Mouse (Mus musculus): ENCODE measurements around the gene Nlrp3. TPM values are rescaled to one million over a fixed set of nuclear protein-coding genes. Genes with fewer than 3 reads are reported as not detected.
A peak's percentile ranks its signal among the peaks of the same experiment; 100 is the strongest.

The Nlrp3 gene
- polyA plus RNA-seq (2015; fragmentation: Nextera tagmentation; extraction: Ambion mirVana), result 0.18 and 0.21 TPM in 2 replicates

DNA sequence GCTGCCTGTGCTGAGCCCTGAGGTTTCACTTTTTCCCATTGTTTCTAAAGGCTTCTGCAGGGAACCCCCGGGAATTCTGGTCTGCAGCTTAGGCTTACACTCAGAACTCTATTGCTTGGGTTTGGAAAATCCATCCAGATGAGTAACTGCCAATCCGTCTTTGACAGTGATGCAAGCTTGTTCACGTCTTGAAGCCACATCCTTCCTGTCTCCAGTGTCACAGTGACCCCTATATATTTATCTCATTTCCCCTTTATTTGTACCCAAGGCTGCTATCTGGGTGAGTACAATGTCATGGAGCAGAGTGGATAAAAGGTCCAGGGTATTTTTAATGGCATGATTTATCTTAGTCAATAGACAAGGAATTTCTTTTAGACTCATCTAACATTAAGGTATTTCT lies at the start of gene Nlrp3:
Nlrp3 (plus strand) TSS at position 245 of the 400 bp plus-strand sequence.
- Histone ChIP-seq H3K9me3 (no peaks in the 10 kb centered on the region), H3K4me2 (no peak within 1 kb of the TSS), H3K9ac (no peak within 1 kb of the TSS), H3K27me3 (no peaks in the 10 kb centered on the region), H3K27ac (no peak within 1 kb of the TSS), H3K4me3 (no peak within 1 kb of the TSS), H3K36me3 (no peaks in the 10 kb centered on the region), H3K4me1 (replicated peaks) (0 out of 2 replicates have a peak, but pooled peaks cover 4% of the 10 kb centered on the region)
- 58% methylated on average over 3 of the region's 3 CpGs for WGBS
- no peak for ATAC-seq (ENCODE audit: low FRiP score)

GRCm38 (mm10) chr11:59496672-59497310 lies 44.6 kb upstream of the Nlrp3 start:
- no peaks in the 10 kb centered on the region for H3K4me1 ChIP-seq (replicated peaks)
- no peak overlapping the region for H3K4me2 ChIP-seq
- H3K36me3 ChIP-seq, result peaks cover 98% of the 10 kb centered on the region
- H3K9ac ChIP-seq, result no peak overlapping the region
- WGBS, result 84% methylated on average over 6 of the region's 6 CpGs
- H3K27ac ChIP-seq, result no peak overlapping the region
- no peaks in the 10 kb centered on the region for H3K27me3 ChIP-seq
- H3K9me3 ChIP-seq, result no peaks in the 10 kb centered on the region
- no peak overlapping the region for H3K4me3 ChIP-seq
- no peak for ATAC-seq (ENCODE audit: low FRiP score)

GRCm38 (mm10) chr11:59497747-59498146 lies 43.6 kb upstream of the Nlrp3 start:
- H3K9ac ChIP-seq, result no peak overlapping the region
- no peak overlapping the region for H3K4me3 ChIP-seq

GRCm38 (mm10) chr11:59501978-59502700 lies 39.2 kb upstream of the Nlrp3 start:
- ATAC-seq (ENCODE audit: low FRiP score), result no peak
- Histone ChIP-seq H3K36me3 (peaks cover 69% of the 10 kb centered on the region), H3K27me3 (no peaks in the 10 kb centered on the region), H3K27ac (no peak overlapping the region), H3K4me2 (no peak overlapping the region), H3K4me3 (no peak overlapping the region), H3K4me1 (replicated peaks) (peaks cover 13% of the 10 kb centered on the region), H3K9ac (peak overlapping the region; percentile 13; the same call in 1 of the 2 replicates), H3K9me3 (no peaks in the 10 kb centered on the region)
- WGBS, result 93% methylated on average over 5 of the region's 5 CpGs

More at GRCm38 (mm10) chr11:59497747-59498146, 43.6 kb upstream of the Nlrp3 start:
- H3K4me2 ChIP-seq, result no peak overlapping the region
- H3K36me3 ChIP-seq, result peaks cover 98% of the 10 kb centered on the region
- no peak overlapping the region for H3K27ac ChIP-seq
- no peaks in the 10 kb centered on the region for H3K27me3 ChIP-seq
- ATAC-seq (ENCODE audit: low FRiP score), result no peak
- WGBS, result 94% methylated on average over 7 of the region's 7 CpGs
- no peaks in the 10 kb centered on the region for H3K4me1 ChIP-seq (replicated peaks)
- no peaks in the 10 kb centered on the region for H3K9me3 ChIP-seq

DNA sequence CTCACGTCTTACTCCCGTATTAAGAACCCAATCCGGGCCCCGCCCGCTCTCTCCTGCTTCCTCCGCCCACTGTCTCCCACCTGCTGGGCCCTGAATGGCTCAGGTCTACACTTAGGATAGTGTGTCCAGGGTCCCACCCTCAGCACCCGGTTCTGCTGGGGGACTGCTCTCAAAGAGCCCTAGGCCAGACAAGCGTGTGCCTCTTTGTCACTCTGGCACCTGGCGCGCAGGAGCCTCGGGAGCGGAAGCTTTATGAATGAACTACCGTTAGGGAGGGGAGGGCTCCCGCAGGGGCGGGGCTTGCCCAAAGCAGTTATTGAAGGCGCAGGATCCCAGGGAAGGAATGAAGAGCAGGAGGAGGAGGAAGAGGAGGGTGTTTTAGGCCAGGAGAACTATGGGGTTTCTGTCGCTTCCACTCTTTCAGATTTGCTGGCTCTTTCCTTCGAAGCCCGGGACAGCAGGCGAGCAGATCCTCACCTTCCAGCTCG lies 36.0 kb upstream of the Nlrp3 start:
- Histone ChIP-seq H3K27ac (peak overlapping the region; percentile 90), H3K9ac (peak overlapping the region; percentile 95), H3K4me1 (replicated peaks) (peaks cover 23% of the 10 kb centered on the region), H3K4me3 (peak overlapping the region; percentile 81), H3K27me3 (no peaks in the 10 kb centered on the region), H3K9me3 (no peaks in the 10 kb centered on the region), H3K36me3 (peaks cover 39% of the 10 kb centered on the region), H3K4me2 (peak overlapping the region; percentile 93)
- under 1% methylated on average over 21 of the region's 21 CpGs for WGBS
- ATAC-seq (ENCODE audit: low FRiP score), result peak; percentile 59

- Histone ChIP-seq H3K4me2 (peak overlapping the region; percentile 93), H3K4me1 (replicated peaks) (peaks cover 23% of the 10 kb centered on the region), H3K9me3 (no peaks in the 10 kb centered on the region), H3K27ac (peak overlapping the region; percentile 90), H3K4me3 (peak overlapping the region; percentile 81), H3K36me3 (peaks cover 37% of the 10 kb centered on the region), H3K27me3 (no peaks in the 10 kb centered on the region), H3K9ac (peak overlapping the region; percentile 95)
- under 1% methylated on average over 63 of the region's 71 CpGs for WGBS
- ATAC-seq (ENCODE audit: low FRiP score), result peak; percentile 92
Observed at GRCm38 (mm10) chr11:59505839-59506712, 35.3 kb upstream of the Nlrp3 start.

DNA sequence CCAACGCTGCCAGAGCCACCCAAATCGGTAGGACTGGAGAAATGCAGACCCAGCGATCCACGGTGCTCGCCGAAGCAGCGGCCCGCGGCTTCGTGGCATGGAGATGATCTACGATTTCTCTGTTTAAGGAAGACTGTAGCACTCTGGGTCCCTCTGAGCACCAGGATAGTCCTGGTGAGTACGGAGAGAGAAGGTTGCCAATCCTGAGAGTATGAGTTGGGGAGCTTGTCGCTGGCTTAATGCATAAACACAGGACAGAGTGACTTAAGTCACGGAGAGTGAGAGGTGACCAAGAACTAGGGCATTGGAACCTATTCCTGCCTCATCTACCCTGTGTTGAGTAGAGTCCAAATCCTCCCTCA lies 34.7 kb upstream of the Nlrp3 start:
- Histone ChIP-seq H3K4me2 (peak overlapping the region; percentile 93), H3K4me3 (peak overlapping the region; percentile 81), H3K9me3 (no peaks in the 10 kb centered on the region), H3K4me1 (replicated peaks) (peaks cover 23% of the 10 kb centered on the region), H3K36me3 (peaks cover 37% of the 10 kb centered on the region), H3K27me3 (no peaks in the 10 kb centered on the region), H3K27ac (peak overlapping the region; percentile 90), H3K9ac (peak overlapping the region; percentile 95)
- peak; percentile 41 for ATAC-seq (ENCODE audit: low FRiP score)
- WGBS, result 0% methylated on average over 14 of the region's 14 CpGs

DNA sequence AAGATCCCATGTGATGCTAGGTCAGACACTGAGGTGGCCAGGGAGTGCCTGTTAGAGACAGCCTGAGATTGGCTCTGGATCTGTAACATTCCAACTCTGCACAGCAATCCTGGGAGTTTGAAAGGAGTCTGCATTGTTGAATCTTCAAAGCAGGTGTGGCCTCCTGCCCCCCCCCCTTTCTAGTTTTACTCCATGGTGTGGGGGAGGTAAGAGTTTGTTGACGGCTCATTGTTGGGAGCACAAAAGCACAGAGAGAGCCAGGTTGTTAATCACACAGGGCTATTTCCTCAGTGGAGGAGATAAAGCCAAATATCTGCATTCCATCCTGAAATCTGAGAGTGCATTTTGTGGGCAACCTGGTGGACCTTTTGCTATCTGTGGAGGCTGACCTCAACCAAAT lies 29.8 kb upstream of the Nlrp3 start:
- ATAC-seq (ENCODE audit: low FRiP score), result no peak
- H3K4me2 ChIP-seq, result no peak overlapping the region
- H3K36me3 ChIP-seq, result peaks cover 13% of the 10 kb centered on the region; the same call in 1 of the 2 replicates
- 82% methylated on average over 1 of the region's 1 CpGs for WGBS
- peaks cover 15% of the 10 kb centered on the region for H3K4me1 ChIP-seq (replicated peaks)
- H3K9ac ChIP-seq, result no peak overlapping the region
- H3K9me3 ChIP-seq, result no peaks in the 10 kb centered on the region
- no peak overlapping the region for H3K27ac ChIP-seq
- H3K27me3 ChIP-seq, result no peaks in the 10 kb centered on the region
- H3K4me3 ChIP-seq, result no peak overlapping the region

DNA sequence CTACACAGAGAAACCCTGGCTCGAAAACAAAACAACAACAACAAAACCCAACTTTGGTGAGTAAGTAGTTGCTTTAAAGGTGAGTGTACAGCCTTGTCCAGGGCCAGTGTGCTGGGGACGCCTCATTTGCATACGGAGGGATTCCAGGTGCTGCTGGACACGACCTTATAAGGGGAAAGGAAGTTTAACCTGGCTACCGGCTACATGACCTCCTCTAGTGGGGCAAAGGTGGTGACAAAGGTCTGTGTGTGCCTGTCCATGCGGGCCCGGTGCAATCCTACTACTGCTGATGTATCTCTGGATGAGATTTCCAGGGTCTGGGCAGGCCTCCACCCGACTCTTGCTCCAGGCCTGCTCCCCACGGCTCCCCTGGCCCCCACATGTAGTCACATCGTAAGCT lies 28.6 kb upstream of the Nlrp3 start:
- Histone ChIP-seq H3K9ac (no peak overlapping the region), H3K27ac (no peak overlapping the region), H3K4me2 (no peak overlapping the region), H3K27me3 (no peaks in the 10 kb centered on the region), H3K4me3 (no peak overlapping the region), H3K36me3 (peaks cover 13% of the 10 kb centered on the region; the same call in 1 of the 2 replicates), H3K4me1 (replicated peaks) (peaks cover 4% of the 10 kb centered on the region), H3K9me3 (no peaks in the 10 kb centered on the region)
- WGBS, result 91% methylated on average over 10 of the region's 10 CpGs
- ATAC-seq (ENCODE audit: low FRiP score), result no peak

- H3K9ac ChIP-seq, result no peak overlapping the region
- no peak overlapping the region for H3K4me3 ChIP-seq
- no peak for ATAC-seq (ENCODE audit: low FRiP score)
- H3K36me3 ChIP-seq, result peaks cover 13% of the 10 kb centered on the region; the same call in 1 of the 2 replicates
- H3K4me1 ChIP-seq (replicated peaks), result no peaks in the 10 kb centered on the region
- H3K9me3 ChIP-seq, result no peaks in the 10 kb centered on the region
- H3K4me2 ChIP-seq, result no peak overlapping the region
- no peak overlapping the region for H3K27ac ChIP-seq
- 88% methylated on average over 3 of the region's 3 CpGs for WGBS
- no peaks in the 10 kb centered on the region for H3K27me3 ChIP-seq
Observed at GRCm38 (mm10) chr11:59513556-59513955, 27.8 kb upstream of the Nlrp3 start.

DNA sequence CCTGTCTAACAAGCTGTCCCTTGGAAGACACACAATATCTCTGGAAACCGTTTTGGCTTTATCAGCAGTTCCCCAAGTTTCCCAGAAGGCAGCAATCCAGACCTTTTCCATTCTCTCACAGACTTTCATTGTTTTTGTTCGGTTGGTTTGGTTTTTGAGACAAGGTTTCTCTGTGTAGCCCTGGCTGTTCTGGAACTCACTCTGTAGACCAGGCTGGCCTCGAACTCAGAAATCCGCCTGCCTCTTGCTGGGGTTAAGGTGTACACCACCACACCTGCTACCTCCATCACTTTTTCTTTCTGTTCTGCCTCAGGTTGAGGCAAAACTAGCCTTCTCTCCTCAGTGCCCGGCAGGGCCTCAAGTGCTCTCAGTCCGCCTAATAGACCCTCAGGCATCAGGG lies 27.0 kb upstream of the Nlrp3 start:
- 81% methylated on average over 6 of the region's 6 CpGs for WGBS
- Histone ChIP-seq H3K27me3 (no peaks in the 10 kb centered on the region), H3K27ac (no peak overlapping the region), H3K9me3 (no peaks in the 10 kb centered on the region), H3K4me2 (no peak overlapping the region), H3K4me3 (no peak overlapping the region), H3K4me1 (replicated peaks) (no peaks in the 10 kb centered on the region), H3K9ac (no peak overlapping the region), H3K36me3 (peaks cover 13% of the 10 kb centered on the region; the same call in 1 of the 2 replicates)
- no peak for ATAC-seq (ENCODE audit: low FRiP score)

GRCm38 (mm10) chr11:59514789-59515188 lies 26.6 kb upstream of the Nlrp3 start:
- 86% methylated on average over 3 of the region's 3 CpGs for WGBS

More at GRCm38 (mm10) chr11:59514789-59515188, 26.6 kb upstream of the Nlrp3 start:
- Histone ChIP-seq H3K27ac (no peak overlapping the region), H3K4me1 (replicated peaks) (no peaks in the 10 kb centered on the region), H3K27me3 (no peaks in the 10 kb centered on the region), H3K9ac (no peak overlapping the region), H3K4me3 (no peak overlapping the region), H3K36me3 (peaks cover 11% of the 10 kb centered on the region; the same call in 1 of the 2 replicates), H3K9me3 (no peaks in the 10 kb centered on the region), H3K4me2 (no peak overlapping the region)
- no peak for ATAC-seq (ENCODE audit: low FRiP score)
